Mouse (Mus musculus): ENCODE data around the gene Tshz2. TPM values are rescaled to one million over a fixed set of nuclear protein-coding genes. Genes with fewer than 3 reads are reported as not detected.

The Tshz2 gene
- polyA plus RNA-seq, 1 experiment from 2014 or later = 5.4 TPM

DNA sequence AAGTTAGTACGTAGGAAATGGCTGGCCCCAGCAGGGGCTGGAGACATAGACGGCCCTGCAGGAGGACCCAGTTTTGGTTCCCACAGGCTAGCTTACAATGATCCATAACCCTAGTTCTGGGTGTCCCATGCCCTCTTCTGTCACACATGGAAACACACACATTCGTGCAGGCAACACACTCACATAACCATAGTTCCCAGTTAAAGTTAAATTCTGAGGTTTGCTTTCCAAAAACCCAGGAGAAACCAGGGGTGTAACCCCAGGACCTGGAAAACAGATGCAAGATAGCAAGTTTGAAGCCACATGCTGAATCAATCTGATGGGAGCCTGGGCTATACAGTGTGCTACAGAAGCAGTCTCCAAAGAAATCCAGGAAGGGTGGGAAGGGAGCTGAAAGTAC is 475.0 kb downstream of the Tshz2 start:
- no peak for ATAC-seq (replicated peaks; ENCODE audit: low FRiP score)
- Histone ChIP-seq H3K27me3 (replicated peaks; ENCODE audit: control insufficient read depth, insufficient read depth, low read length) (no peaks in the 10 kb centered on the region), H3K27ac (ENCODE audit: low read depth, low read length) (no peak overlapping the region), H3K9me3 (ENCODE audit: control insufficient read depth, low read length) (no peaks in the 10 kb centered on the region), H3K4me3 (ENCODE audit: low read depth, low read length) (no peak overlapping the region), H3K4me1 (replicated peaks; ENCODE audit: control insufficient read depth, insufficient read depth, low read length) (no peaks in the 10 kb centered on the region), H3K36me3 (ENCODE audit: control insufficient read depth, insufficient read depth, low read length) (peaks cover 23% of the 10 kb centered on the region), H3K9ac (ENCODE audit: low read depth, low read length) (no peak overlapping the region), H3K4me2 (no peak overlapping the region)
- 72% methylated on average over 3 of the region's 3 CpGs for WGBS
- no peak for DNase-seq (ENCODE audit: low spot score)

DNA sequence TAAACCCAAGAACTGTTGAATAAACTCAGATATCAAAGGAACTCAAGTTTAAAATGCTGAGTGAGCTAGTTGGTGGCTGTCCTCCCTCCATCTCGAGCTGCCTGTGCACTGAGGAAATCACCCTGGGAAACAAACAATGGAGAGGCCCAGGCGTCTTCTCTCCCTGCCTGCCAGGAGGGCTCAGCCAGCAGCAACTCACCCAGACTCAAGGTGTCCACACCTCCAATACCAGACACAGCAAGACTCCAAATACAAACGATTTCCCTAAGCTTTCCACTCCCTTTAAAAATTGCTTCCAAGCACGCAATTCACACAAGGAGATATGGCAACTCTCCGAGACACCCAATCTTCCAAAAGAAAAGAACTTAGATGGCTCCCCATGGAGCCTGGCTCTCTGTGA is 476.7 kb downstream of the Tshz2 start:
- H3K36me3 ChIP-seq (ENCODE audit: control insufficient read depth, insufficient read depth, low read length) = peaks cover 34% of the 10 kb centered on the region
- DNase-seq (ENCODE audit: low spot score) = no peak
- no peak overlapping the region for H3K27ac ChIP-seq (ENCODE audit: low read depth, low read length)
- no peaks in the 10 kb centered on the region for H3K4me1 ChIP-seq (replicated peaks; ENCODE audit: control insufficient read depth, insufficient read depth, low read length)
- no peak for ATAC-seq (replicated peaks; ENCODE audit: low FRiP score)
- H3K4me3 ChIP-seq (ENCODE audit: low read depth, low read length) = no peak overlapping the region
- no peak overlapping the region for H3K4me2 ChIP-seq
- no peaks in the 10 kb centered on the region for H3K27me3 ChIP-seq (replicated peaks; ENCODE audit: control insufficient read depth, insufficient read depth, low read length)
- H3K9me3 ChIP-seq (ENCODE audit: control insufficient read depth, low read length) = no peaks in the 10 kb centered on the region
- 75% methylated on average over 5 of the region's 5 CpGs for WGBS
- H3K9ac ChIP-seq (ENCODE audit: low read depth, low read length) = no peak overlapping the region

DNA sequence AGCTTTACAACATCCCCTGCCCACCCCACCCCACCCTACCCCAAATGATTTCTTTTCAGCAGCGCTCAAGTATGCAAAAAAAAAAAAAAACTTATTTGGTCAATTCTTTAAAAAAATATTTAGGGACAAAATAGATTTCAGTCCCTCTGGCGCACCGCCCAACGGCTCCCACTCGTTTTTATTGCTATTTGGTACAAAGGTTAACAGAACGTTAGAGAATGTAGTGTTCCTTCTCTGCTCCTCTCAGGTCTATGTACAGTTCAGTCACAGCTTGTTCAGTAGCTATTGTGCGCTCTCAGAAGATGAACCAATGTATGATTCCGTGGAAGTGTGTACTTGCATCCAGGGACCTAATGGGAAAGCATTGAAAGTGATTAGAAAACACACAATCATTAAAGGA is 477.5 kb downstream of the Tshz2 start:
- H3K4me1 ChIP-seq (replicated peaks; ENCODE audit: control insufficient read depth, insufficient read depth, low read length) = no peaks in the 10 kb centered on the region
- DNase-seq (ENCODE audit: low spot score) (no peak), ATAC-seq (replicated peaks; ENCODE audit: low FRiP score) (no peak)
- no peaks in the 10 kb centered on the region for H3K9me3 ChIP-seq (ENCODE audit: control insufficient read depth, low read length)
- 92% methylated on average over 8 of the region's 8 CpGs for WGBS
- H3K36me3 ChIP-seq (ENCODE audit: control insufficient read depth, insufficient read depth, low read length) = peaks cover 42% of the 10 kb centered on the region
- H3K9ac ChIP-seq (ENCODE audit: low read depth, low read length) = no peak overlapping the region
- H3K4me3 ChIP-seq (ENCODE audit: low read depth, low read length) = no peak overlapping the region
- no peaks in the 10 kb centered on the region for H3K27me3 ChIP-seq (replicated peaks; ENCODE audit: control insufficient read depth, insufficient read depth, low read length)
- no peak overlapping the region for H3K4me2 ChIP-seq
- no peak overlapping the region for H3K27ac ChIP-seq (ENCODE audit: low read depth, low read length)

DNA sequence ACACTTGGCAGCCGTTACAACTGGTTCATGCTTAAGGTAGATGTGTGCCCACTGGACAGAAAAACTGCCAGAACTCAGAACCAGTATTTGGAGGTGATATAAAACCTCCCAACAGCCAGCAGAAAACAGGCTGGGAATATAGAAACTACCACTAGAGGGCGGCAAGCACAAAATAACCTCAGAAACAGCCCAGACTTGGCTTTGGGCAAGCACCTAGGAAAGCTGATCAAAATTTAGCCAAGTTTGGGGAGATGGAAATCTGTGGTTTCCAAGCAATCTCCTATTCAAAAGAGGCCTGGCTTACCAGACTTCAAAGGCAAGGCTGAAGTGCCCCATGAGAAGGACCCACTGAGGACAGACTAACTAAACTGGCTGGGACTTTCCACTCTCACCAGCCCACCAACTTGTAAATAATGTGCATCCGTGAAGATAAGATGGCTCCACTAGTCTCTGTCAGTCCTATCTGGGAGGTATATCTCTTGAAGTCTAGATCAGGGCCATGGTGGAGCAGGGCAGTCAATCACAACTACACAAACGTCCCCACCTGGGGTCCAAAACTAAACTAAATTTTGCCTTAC is 484.0 kb downstream of the Tshz2 start:
- Histone ChIP-seq H3K4me1 (replicated peaks; ENCODE audit: control insufficient read depth, insufficient read depth, low read length) (peaks cover 15% of the 10 kb centered on the region), H3K27me3 (replicated peaks; ENCODE audit: control insufficient read depth, insufficient read depth, low read length) (no peaks in the 10 kb centered on the region), H3K9ac (ENCODE audit: low read depth, low read length) (no peak overlapping the region), H3K4me3 (ENCODE audit: low read depth, low read length) (no peak overlapping the region), H3K4me2 (no peak overlapping the region), H3K36me3 (ENCODE audit: control insufficient read depth, insufficient read depth, low read length) (peaks cover 55% of the 10 kb centered on the region), H3K27ac (ENCODE audit: low read depth, low read length) (no peak overlapping the region), H3K9me3 (ENCODE audit: control insufficient read depth, low read length) (no peaks in the 10 kb centered on the region)
- DNase-seq (ENCODE audit: low spot score) (no peak), ATAC-seq (replicated peaks; ENCODE audit: low FRiP score) (peak; percentile 27; the same call in 1 of the 2 replicates)
- 39% methylated on average over 4 of the region's 4 CpGs for WGBS

DNA sequence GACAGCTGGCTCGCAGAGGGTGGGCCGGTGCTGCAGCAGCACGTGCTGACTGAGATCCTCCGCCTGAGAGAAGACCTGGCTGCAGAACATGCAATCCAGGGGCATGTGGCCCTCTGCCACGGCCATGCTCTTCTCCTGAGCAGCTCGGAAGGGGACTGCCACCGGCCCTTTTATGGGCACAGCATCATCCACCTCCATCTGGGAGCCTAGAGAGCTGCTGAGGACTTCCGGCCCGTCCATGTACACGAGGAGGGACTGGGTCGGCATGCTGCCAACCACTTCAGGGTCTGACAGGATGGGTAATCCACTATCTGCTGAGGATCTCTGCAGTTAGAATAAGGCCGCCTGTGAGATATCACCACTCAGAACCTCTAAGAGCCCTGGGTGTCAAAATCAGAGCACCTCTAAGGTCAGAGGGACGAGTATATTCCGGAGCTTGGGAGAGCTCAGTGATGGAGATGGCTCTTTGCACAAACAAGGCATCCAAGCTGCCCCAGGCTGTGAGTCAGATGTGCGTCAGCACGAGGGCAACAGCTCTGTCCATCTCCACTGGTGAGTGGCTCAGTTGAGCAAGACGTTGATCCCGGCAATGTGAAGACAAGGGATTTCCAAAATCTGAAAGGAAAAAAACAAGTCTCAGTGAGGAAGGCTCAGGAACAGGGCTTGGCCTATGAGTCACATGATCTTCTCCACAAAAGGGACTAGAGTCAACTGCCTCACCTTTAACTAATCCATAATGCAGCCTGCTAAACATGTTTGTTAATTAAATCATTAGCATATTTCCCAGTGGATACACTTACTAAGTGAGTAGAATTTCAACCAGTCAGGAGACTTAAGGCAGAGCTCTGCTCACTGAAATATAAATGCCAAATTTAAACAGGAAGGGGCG is 487.6 kb downstream of the Tshz2 start:
- peaks cover 20% of the 10 kb centered on the region for H3K4me1 ChIP-seq (replicated peaks; ENCODE audit: control insufficient read depth, insufficient read depth, low read length)
- H3K9me3 ChIP-seq (ENCODE audit: control insufficient read depth, low read length) = no peaks in the 10 kb centered on the region
- DNase-seq (ENCODE audit: low spot score) (no peak), ATAC-seq (replicated peaks; ENCODE audit: low FRiP score) (no peak)
- no peak overlapping the region for H3K27ac ChIP-seq (ENCODE audit: low read depth, low read length)
- peaks cover 30% of the 10 kb centered on the region for H3K36me3 ChIP-seq (ENCODE audit: control insufficient read depth, insufficient read depth, low read length)
- H3K27me3 ChIP-seq (replicated peaks; ENCODE audit: control insufficient read depth, insufficient read depth, low read length) = no peaks in the 10 kb centered on the region
- no peak overlapping the region for H3K4me3 ChIP-seq (ENCODE audit: low read depth, low read length)
- no peak overlapping the region for H3K9ac ChIP-seq (ENCODE audit: low read depth, low read length)
- H3K4me2 ChIP-seq = no peak overlapping the region
- WGBS = 88% methylated on average over 19 of the region's 19 CpGs

Other genes with a start within 250 kb of the Tshz2 start
- not detected in 2 replicates for gene Gm11011, start 45.3 kb upstream of the Tshz2 start, polyA plus RNA-seq (2014; fragmentation: Nextera tagmentation; extraction: Ambion mirVana)